Mouse (Mus musculus): ENCODE measurements around the gene Ube2k. TPM values are rescaled to one million over a fixed set of nuclear protein-coding genes. Genes with fewer than 3 reads are reported as not detected.
"Not testable (repeated sequence)": the region's sequence is repeated elsewhere in the genome, so short reads cannot be mapped to it uniquely, and the experiment has no call there.

The Ube2k gene
- polyA plus RNA-seq, 1 experiment from 2014 or later = 132 TPM

DNA sequence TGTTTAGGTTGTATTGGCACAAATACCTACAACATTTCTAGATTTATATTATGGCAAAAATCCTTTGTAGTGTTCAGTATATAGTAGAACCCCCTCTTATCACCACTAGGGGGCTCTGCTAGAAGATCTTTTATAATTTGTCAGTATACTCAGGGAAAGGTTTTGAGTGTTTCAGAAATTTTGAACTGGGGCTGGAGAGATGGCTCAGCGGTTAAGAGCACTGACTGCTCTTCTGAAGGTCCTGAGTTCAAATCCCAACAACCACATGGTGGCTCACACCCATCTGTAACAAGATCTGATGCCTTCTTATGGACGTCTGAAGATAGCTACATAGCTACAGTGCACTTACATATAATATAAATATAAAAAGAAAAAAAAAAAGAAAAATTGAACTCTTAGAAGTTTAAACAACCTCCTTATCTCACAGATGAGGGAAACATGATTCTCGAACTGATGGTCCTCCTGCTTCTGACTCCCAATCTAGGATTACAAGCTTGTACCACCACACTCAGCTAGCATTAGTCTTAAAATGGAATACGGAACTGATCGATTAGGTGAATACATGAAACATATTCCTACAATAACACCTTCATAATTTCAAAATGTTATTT, 1.5 kb upstream of the Ube2k start:
- WGBS = 68% methylated on average over 5 of the region's 5 CpGs
- ATAC-seq (replicated peaks; ENCODE audit: extremely low read depth, insufficient read depth, low FRiP score) = no peak
- Histone ChIP-seq H3K4me2 (ENCODE audit: low read depth, low read length) (no peak overlapping the region), H3K9ac (ENCODE audit: low read length) (no peak overlapping the region), H3K4me3 (ENCODE audit: low read length) (no peak overlapping the region), H3K27ac (ENCODE audit: low read length) (no peak overlapping the region), H3K36me3 (ENCODE audit: control insufficient read depth, insufficient read depth) (no peaks in the 10 kb centered on the region), H3K9me3 (replicated peaks; ENCODE audit: control insufficient read depth, low read length) (no peaks in the 10 kb centered on the region), H3K27me3 (ENCODE audit: control insufficient read depth, insufficient read depth, low read length) (no peaks in the 10 kb centered on the region), H3K4me1 (ENCODE audit: control insufficient read depth, insufficient read depth, low read length) (peaks cover 13% of the 10 kb centered on the region)

DNA sequence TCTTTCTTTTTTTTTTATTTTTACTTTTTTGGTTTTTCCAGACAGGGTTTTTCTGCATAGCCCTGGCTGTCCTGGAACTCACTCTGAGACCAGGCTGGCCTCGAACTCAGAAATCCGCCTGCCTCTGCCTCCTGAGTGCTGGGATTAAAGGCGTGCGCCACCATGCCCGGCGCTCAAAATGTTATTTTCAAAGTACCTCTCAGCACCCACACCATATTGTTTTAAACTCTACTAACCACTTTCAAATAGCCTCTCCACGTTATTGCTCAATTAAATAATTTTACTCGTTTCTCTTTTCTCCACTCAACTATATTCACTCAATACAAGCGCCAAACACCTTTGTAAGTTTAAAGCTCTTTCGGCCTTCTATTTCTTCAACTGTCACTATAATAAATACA, 966 bp upstream of the Ube2k start:
- H3K4me1 ChIP-seq (ENCODE audit: control insufficient read depth, insufficient read depth, low read length) = peaks cover 13% of the 10 kb centered on the region
- not testable (repeated sequence) for H3K9me3 ChIP-seq (replicated peaks; ENCODE audit: control insufficient read depth, low read length); H3K27me3 ChIP-seq (ENCODE audit: control insufficient read depth, insufficient read depth, low read length); ATAC-seq (replicated peaks; ENCODE audit: extremely low read depth, insufficient read depth, low FRiP score); H3K36me3 ChIP-seq (ENCODE audit: control insufficient read depth, insufficient read depth)
- H3K4me3 ChIP-seq (ENCODE audit: low read length) = peak overlapping the region; percentile 78
- 74% methylated on average over 10 of the region's 10 CpGs for WGBS
- peak overlapping the region; percentile 80 for H3K4me2 ChIP-seq (ENCODE audit: low read depth, low read length)
- H3K9ac ChIP-seq (ENCODE audit: low read length) = peak overlapping the region; percentile 92
- peak overlapping the region; percentile 99 for H3K27ac ChIP-seq (ENCODE audit: low read length)

DNA sequence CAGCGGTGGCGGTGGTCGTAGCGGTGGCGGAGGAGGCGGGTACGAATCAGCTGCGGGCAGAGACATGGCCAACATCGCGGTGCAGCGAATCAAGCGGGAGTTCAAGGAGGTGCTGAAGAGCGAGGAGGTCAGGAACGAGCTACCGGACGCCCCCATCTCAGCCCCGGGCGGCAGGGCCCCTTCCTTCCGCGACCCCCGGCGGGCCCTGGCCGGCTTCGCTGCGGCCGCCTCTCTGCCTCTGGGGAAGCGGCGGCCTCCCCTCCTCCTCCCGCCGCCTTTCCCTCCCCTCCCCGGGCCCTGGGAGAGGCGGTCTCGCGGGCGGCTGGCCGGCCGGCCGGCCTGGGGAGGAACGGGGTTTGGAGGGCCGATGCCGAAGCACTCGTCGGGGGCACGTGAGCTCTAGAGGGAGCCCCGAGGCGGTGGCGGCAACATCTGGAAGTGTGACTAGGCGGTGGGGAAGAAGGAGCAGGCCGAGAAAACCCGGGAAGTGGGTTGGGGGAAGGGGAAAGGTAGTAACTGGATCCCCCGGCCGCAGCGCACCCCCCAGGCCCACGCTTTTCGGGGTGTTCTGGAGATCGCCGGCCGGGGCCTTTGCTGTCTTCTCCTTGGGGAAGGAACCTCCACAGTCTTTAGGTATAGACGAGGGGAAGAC, 513 bp downstream of the Ube2k start:
- under 1% methylated on average over 45 of the region's 59 CpGs for WGBS
- Histone ChIP-seq H3K27me3 (ENCODE audit: control insufficient read depth, insufficient read depth, low read length) (no peaks in the 10 kb centered on the region), H3K4me3 (ENCODE audit: low read length) (peak overlapping the region; percentile 78), H3K9ac (ENCODE audit: low read length) (peak overlapping the region; percentile 92), H3K9me3 (replicated peaks; ENCODE audit: control insufficient read depth, low read length) (no peaks in the 10 kb centered on the region), H3K36me3 (ENCODE audit: control insufficient read depth, insufficient read depth) (no peaks in the 10 kb centered on the region), H3K4me2 (ENCODE audit: low read depth, low read length) (peak overlapping the region; percentile 80), H3K4me1 (ENCODE audit: control insufficient read depth, insufficient read depth, low read length) (peaks cover 16% of the 10 kb centered on the region), H3K27ac (ENCODE audit: low read length) (peak overlapping the region; percentile 99)
- peak; percentile 51 for ATAC-seq (replicated peaks; ENCODE audit: extremely low read depth, insufficient read depth, low FRiP score)

DNA sequence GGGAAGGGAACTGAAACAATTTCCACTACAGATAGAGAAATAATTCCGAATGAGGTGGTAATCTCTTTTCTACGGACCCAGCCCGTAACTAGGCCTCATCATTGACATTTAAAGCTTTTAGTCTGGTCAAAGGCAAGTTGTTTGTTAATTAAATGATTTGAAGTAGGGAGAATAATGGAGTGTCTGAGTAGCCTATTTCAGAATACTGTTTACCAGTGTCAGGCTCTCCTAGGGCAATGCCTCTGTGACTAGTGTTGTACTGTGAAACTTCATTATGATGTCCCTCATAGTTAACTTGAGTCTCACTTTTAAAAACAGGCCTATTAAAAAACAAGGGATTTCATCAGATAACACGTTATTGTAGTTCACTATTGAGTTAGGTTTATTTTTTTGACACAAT, 1.1 kb downstream of the Ube2k start:
- Histone ChIP-seq H3K4me3 (ENCODE audit: low read length) (peak overlapping the region; percentile 78), H3K27ac (ENCODE audit: low read length) (peak overlapping the region; percentile 99), H3K9ac (ENCODE audit: low read length) (peak overlapping the region; percentile 92), H3K4me1 (ENCODE audit: control insufficient read depth, insufficient read depth, low read length) (peaks cover 16% of the 10 kb centered on the region), H3K9me3 (replicated peaks; ENCODE audit: control insufficient read depth, low read length) (no peaks in the 10 kb centered on the region), H3K36me3 (ENCODE audit: control insufficient read depth, insufficient read depth) (no peaks in the 10 kb centered on the region), H3K27me3 (ENCODE audit: control insufficient read depth, insufficient read depth, low read length) (no peaks in the 10 kb centered on the region), H3K4me2 (ENCODE audit: low read depth, low read length) (peak overlapping the region; percentile 80)
- ATAC-seq (replicated peaks; ENCODE audit: extremely low read depth, insufficient read depth, low FRiP score) = no peak
- WGBS = 2% methylated on average over 4 of the region's 4 CpGs

DNA sequence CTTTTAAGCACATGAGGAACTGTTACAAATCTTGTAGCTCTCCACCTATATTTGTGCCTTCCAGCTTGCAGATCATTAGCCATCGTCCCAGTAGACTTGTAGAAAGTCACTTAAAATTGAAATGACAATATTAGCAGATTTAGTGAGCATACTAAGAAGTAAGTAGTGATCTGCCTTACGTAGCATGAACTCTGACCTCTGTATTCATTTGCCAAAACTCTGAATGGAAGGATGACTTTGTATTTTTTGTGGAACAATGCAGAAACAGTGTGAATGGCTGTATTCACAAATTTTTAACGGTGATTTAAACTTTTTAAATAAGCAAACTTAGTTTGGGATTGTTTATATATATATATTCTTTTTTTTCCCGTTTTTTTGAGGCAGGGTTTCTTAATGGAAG, 1.8 kb downstream of the Ube2k start:
- peak overlapping the region; percentile 35 for H3K4me3 ChIP-seq (ENCODE audit: low read length)
- no peaks in the 10 kb centered on the region for H3K36me3 ChIP-seq (ENCODE audit: control insufficient read depth, insufficient read depth)
- ATAC-seq (replicated peaks; ENCODE audit: extremely low read depth, insufficient read depth, low FRiP score) = no peak
- peak overlapping the region; percentile 68 for H3K4me2 ChIP-seq (ENCODE audit: low read depth, low read length)
- H3K4me1 ChIP-seq (ENCODE audit: control insufficient read depth, insufficient read depth, low read length) = peaks cover 16% of the 10 kb centered on the region
- no peaks in the 10 kb centered on the region for H3K27me3 ChIP-seq (ENCODE audit: control insufficient read depth, insufficient read depth, low read length)
- no peak overlapping the region for H3K27ac ChIP-seq (ENCODE audit: low read length)
- 47% methylated on average over 4 of the region's 4 CpGs for WGBS
- no peaks in the 10 kb centered on the region for H3K9me3 ChIP-seq (replicated peaks; ENCODE audit: control insufficient read depth, low read length)
- H3K9ac ChIP-seq (ENCODE audit: low read length) = peak overlapping the region; percentile 57

DNA sequence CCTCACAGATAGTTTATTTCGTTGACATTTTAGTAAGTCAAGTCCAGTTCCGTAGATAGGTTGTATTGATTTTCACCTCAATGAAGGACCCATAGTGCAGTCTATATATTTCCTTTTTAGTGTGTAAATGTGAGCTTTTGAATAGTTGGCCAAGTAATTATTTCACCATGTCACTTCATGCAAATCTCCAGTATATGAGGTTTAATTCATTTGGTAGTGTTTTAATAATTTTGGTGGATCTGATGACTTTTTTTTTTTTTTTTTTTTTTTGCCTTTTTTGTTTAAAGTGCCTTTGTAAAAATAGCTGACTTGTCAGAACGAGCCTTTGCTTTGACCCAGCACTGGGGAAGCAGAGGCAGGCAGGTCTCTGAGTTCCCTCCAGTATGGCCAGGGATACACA, 2.8 kb downstream of the Ube2k start:
- H3K4me2 ChIP-seq (ENCODE audit: low read depth, low read length) = no peak overlapping the region
- 88% methylated on average over 3 of the region's 3 CpGs for WGBS

DNA sequence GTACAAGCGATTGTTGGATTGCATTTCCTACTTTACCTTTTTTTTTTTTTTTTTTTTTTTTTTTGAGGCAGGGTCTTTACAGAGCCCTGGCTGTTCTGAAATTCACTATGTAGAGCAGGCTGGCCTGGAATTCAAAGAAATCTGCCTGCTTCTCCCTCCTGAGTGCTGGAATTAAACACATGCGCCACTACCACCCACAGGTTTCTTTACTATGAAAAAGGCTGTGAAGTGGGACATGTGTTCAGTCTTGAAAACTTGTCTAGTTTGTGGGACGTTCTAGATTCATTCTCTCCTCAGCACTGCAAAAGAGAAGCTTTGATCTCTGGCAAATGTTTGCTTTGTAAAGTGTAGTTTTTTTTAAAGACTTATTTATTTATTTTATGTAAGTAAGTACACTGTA, 4.9 kb downstream of the Ube2k start:
- H3K9ac ChIP-seq (ENCODE audit: low read length) = no peak overlapping the region
- H3K9me3 ChIP-seq (replicated peaks; ENCODE audit: control insufficient read depth, low read length) = no peaks in the 10 kb centered on the region
- H3K4me2 ChIP-seq (ENCODE audit: low read depth, low read length) = no peak overlapping the region
- H3K27ac ChIP-seq (ENCODE audit: low read length) = no peak overlapping the region
- 80% methylated on average over 3 of the region's 3 CpGs for WGBS
- ATAC-seq (replicated peaks; ENCODE audit: extremely low read depth, insufficient read depth, low FRiP score) = no peak
- H3K27me3 ChIP-seq (ENCODE audit: control insufficient read depth, insufficient read depth, low read length) = no peaks in the 10 kb centered on the region
- no peaks in the 10 kb centered on the region for H3K36me3 ChIP-seq (ENCODE audit: control insufficient read depth, insufficient read depth)
- H3K4me3 ChIP-seq (ENCODE audit: low read length) = no peak overlapping the region
- peaks cover 10% of the 10 kb centered on the region for H3K4me1 ChIP-seq (ENCODE audit: control insufficient read depth, insufficient read depth, low read length)

More for the DNA sequence above, 2.8 kb downstream of the Ube2k start:
- no peak overlapping the region for H3K4me3 ChIP-seq (ENCODE audit: low read length)
- ATAC-seq (replicated peaks; ENCODE audit: extremely low read depth, insufficient read depth, low FRiP score) = no peak
- no peaks in the 10 kb centered on the region for H3K36me3 ChIP-seq (ENCODE audit: control insufficient read depth, insufficient read depth)
- peaks cover 16% of the 10 kb centered on the region for H3K4me1 ChIP-seq (ENCODE audit: control insufficient read depth, insufficient read depth, low read length)
- no peaks in the 10 kb centered on the region for H3K9me3 ChIP-seq (replicated peaks; ENCODE audit: control insufficient read depth, low read length)
- H3K27ac ChIP-seq (ENCODE audit: low read length) = no peak overlapping the region
- H3K9ac ChIP-seq (ENCODE audit: low read length) = no peak overlapping the region
- H3K27me3 ChIP-seq (ENCODE audit: control insufficient read depth, insufficient read depth, low read length) = no peaks in the 10 kb centered on the region

DNA sequence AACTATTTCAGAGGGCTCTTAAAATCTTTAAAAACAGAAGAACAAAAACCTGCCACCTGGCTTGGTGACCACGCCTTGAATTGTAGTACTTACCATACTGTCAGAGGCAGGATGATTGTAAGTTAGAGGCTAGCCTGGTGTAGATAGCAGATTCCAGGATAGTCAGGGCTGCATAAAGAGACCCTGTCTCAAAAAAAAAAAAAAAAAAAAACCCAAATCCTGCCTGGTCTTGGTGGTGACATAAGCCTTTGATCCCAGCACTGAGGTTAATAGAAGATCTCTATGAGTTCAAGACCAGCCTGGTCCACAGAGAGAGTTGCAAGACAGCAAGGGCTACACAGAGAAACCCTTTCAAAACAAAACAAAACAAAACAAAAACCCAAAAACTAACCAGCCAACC, 6.5 kb downstream of the Ube2k start:
- no peaks in the 10 kb centered on the region for H3K9me3 ChIP-seq (replicated peaks; ENCODE audit: control insufficient read depth, low read length)
- no peak overlapping the region for H3K9ac ChIP-seq (ENCODE audit: low read length)
- H3K27me3 ChIP-seq (ENCODE audit: control insufficient read depth, insufficient read depth, low read length) = no peaks in the 10 kb centered on the region
- ATAC-seq (replicated peaks; ENCODE audit: extremely low read depth, insufficient read depth, low FRiP score) = no peak
- no peak overlapping the region for H3K4me3 ChIP-seq (ENCODE audit: low read length)
- no peak overlapping the region for H3K4me2 ChIP-seq (ENCODE audit: low read depth, low read length)
- H3K4me1 ChIP-seq (ENCODE audit: control insufficient read depth, insufficient read depth, low read length) = peaks cover 10% of the 10 kb centered on the region
- WGBS = 89% methylated on average over 1 of the region's 1 CpGs
- no peaks in the 10 kb centered on the region for H3K36me3 ChIP-seq (ENCODE audit: control insufficient read depth, insufficient read depth)
- H3K27ac ChIP-seq (ENCODE audit: low read length) = no peak overlapping the region

DNA sequence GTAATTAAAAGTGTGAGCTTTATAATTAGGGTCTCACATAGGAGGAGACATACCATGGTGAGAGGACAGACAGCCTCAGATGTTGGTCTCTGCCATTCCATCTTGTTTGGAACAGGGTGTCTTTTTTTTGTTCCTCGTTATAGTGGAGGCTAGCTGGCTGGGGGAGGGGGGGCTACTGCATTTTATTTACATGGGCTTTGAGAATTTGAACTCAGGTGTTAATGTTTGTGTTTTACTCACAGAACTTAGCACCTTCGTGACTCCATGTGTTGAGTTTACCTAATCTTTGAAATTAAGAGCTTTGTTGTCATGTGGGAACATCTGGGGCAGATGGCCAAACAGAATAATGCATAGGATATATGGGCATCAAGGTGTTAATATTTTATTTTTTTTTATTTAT, 7.6 kb downstream of the Ube2k start:
- H3K4me2 ChIP-seq (ENCODE audit: low read depth, low read length) = no peak overlapping the region
- H3K36me3 ChIP-seq (ENCODE audit: control insufficient read depth, insufficient read depth) = no peaks in the 10 kb centered on the region
- H3K4me1 ChIP-seq (ENCODE audit: control insufficient read depth, insufficient read depth, low read length) = peaks cover 3% of the 10 kb centered on the region
- no peaks in the 10 kb centered on the region for H3K9me3 ChIP-seq (replicated peaks; ENCODE audit: control insufficient read depth, low read length)
- H3K27ac ChIP-seq (ENCODE audit: low read length) = no peak overlapping the region
- no peak overlapping the region for H3K9ac ChIP-seq (ENCODE audit: low read length)
- no peak overlapping the region for H3K4me3 ChIP-seq (ENCODE audit: low read length)
- H3K27me3 ChIP-seq (ENCODE audit: control insufficient read depth, insufficient read depth, low read length) = no peaks in the 10 kb centered on the region
- WGBS = 91% methylated on average over 2 of the region's 2 CpGs
- ATAC-seq (replicated peaks; ENCODE audit: extremely low read depth, insufficient read depth, low FRiP score) = no peak
